Mouse (Mus musculus) adrenal gland, postnatal 4 days (tissue): Measurements from ENCODE around the gene Efr3b. TPM values are rescaled to one million over a fixed set of nuclear protein-coding genes. Genes with fewer than 3 reads are reported as not detected.
A peak's percentile ranks its signal among the peaks of the same experiment; 100 is the strongest.

Experiments
- DNase-seq, 2 experiments: peaks; one replicate each; pipeline ENCODE4 v3.0.0; 2021 to 2022; ENCODE audit warnings: low spot score in 2 of 2, mixed read lengths in 2 of 2
- long read RNA-seq, 2 experiments: library from polyadenylated mRNA; stranded (forward); transcript quantifications; one replicate each; pipeline ENCODE4 v2.0.0; 2021
- total RNA-seq, 2 experiments: library from RNA; stranded (reverse); gene quantifications; 2 replicates each; pipeline ENCODE4 v1.2.3; 2021

The Efr3b gene
- total RNA-seq, result 1 to 10 TPM; 4.5 to 5.6 TPM
- long read RNA-seq, experiment 1, result 0 reads
- long read RNA-seq, experiment 2, partial matches to known transcripts, result 0 of 1 reads
- long read RNA-seq, experiment 2, other reads (novel, unspliced or antisense), result 1 of 1 reads

GRCm38 (mm10) chr12:4038061-4039041 lies at the start of gene Efr3b:
Gene Efr3b (minus strand): TSS chr12:4038915.
- DNase-seq, result peak; percentile 30 to 38

GRCm38 (mm10) chr12:4083441-4083840 lies 44.7 kb upstream of the Efr3b start:
- DNase-seq, result no peak

GRCm38 (mm10) chr12:4082132-4083001 lies 43.7 kb upstream of the Efr3b start, which contains the start of gene Dnajc27:
Gene Dnajc27 (plus strand): TSS chr12:4082583.
- peak; percentile 76 to 78 for DNase-seq

GRCm38 (mm10) chr12:4080311-4080710 lies 41.6 kb upstream of the Efr3b start:
- peak; percentile 55 to 62 for DNase-seq

- DNase-seq, result no peak
Observed at GRCm38 (mm10) chr12:4078069-4078468, 39.4 kb upstream of the Efr3b start.

GRCm38 (mm10) chr12:4076383-4076782 lies 37.7 kb upstream of the Efr3b start:
- DNase-seq, result no peak

- no peak for DNase-seq
Observed at GRCm38 (mm10) chr12:4075407-4075806, 36.7 kb upstream of the Efr3b start.

GRCm38 (mm10) chr12:4071671-4072070 lies 33.0 kb upstream of the Efr3b start:
- DNase-seq, result no peak

- no peak for DNase-seq
Observed at GRCm38 (mm10) chr12:4068551-4068950, 29.8 kb upstream of the Efr3b start.

- DNase-seq, result no peak
Observed at GRCm38 (mm10) chr12:4066681-4067459, 28.2 kb upstream of the Efr3b start.

- DNase-seq, result no peak
Observed at GRCm38 (mm10) chr12:4065944-4066343, 27.2 kb upstream of the Efr3b start.

- DNase-seq, result no peak
Observed at GRCm38 (mm10) chr12:4065498-4065897, 26.8 kb upstream of the Efr3b start.

- no peak for DNase-seq
Observed at GRCm38 (mm10) chr12:4059683-4060082, 21.0 kb upstream of the Efr3b start.

- no peak for DNase-seq
Observed at GRCm38 (mm10) chr12:4058321-4058720, 19.6 kb upstream of the Efr3b start.

GRCm38 (mm10) chr12:4054845-4055244 lies 16.1 kb upstream of the Efr3b start:
- no peak for DNase-seq

- no peak for DNase-seq
Observed at GRCm38 (mm10) chr12:4053643-4054042, 14.9 kb upstream of the Efr3b start.

- no peak for DNase-seq
Observed at GRCm38 (mm10) chr12:4050861-4051425, 12.2 kb upstream of the Efr3b start.

- DNase-seq, result no peak
Observed at GRCm38 (mm10) chr12:4048031-4048430, 9.3 kb upstream of the Efr3b start.

GRCm38 (mm10) chr12:4045992-4046391 lies 7.3 kb upstream of the Efr3b start:
- no peak for DNase-seq

GRCm38 (mm10) chr12:4042411-4042810 lies 3.7 kb upstream of the Efr3b start:
- no peak for DNase-seq
